Mouse (Mus musculus) inflammation-experienced regulatory T-cells (primary cell): Measurements from ENCODE around the gene Nfkbid. TPM values are rescaled to one million over a fixed set of nuclear protein-coding genes. Genes with fewer than 3 reads are reported as not detected.

Experiments used
- polyA plus RNA-seq, 2 experiments: library from polyadenylated mRNA; unstranded; fragments of 100-300 nt; shearing (Covaris generic); gene quantifications; one replicate each; pipeline ENCODE4 v1.2.1; 2017

The Nfkbid gene
- 100 to 1,000 TPM in 1 of 2 experiments, 10 to 100 TPM in 1; 93.7 to 126 TPM for polyA plus RNA-seq

GRCm38 (mm10) chr7:30421175-30421889 is at the start of gene Nfkbid:
Nfkbid (plus strand) TSS chr7:30421732.

GRCm38 (mm10) chr7:30413596-30413995 is 7.9 kb upstream of the Nfkbid start, which contains the start of gene Tyrobp:
Tyrobp (plus strand) TSS chr7:30413760.

GRCm38 (mm10) chr7:30419561-30420499 is 1.7 kb upstream of the Nfkbid start, which contains the start of gene Hcst:
Hcst (minus strand) TSS chr7:30419854.

GRCm38 (mm10) chr7:30444971-30445751 is 23.6 kb downstream of the Nfkbid start, which contains the start of gene Aplp1:
Aplp1 (minus strand) TSS chr7:30445535.

GRCm38 (mm10) chr7:30457629-30458330 is 36.2 kb downstream of the Nfkbid start, which contains the start of the genes Kirrel2 and Nphs1:
Kirrel2 (minus strand) TSS chr7:30457690.
Nphs1 (plus strand) TSS chr7:30458315.

Other genes with a start within 250 kb of the Nfkbid start
- gene Cox7a1, start 237.6 kb upstream of the Nfkbid start, polyA plus RNA-seq = under 1 TPM in 1 of 2 experiments, not detected in 1; 0.43 TPM
- gene Capns1, start 222.9 kb upstream of the Nfkbid start, polyA plus RNA-seq = 10 to 100 TPM; 81.2 to 88.6 TPM
- 10 to 100 TPM; 52.7 to 55.1 TPM for gene Polr2i, start 189.8 kb upstream of the Nfkbid start, polyA plus RNA-seq
- 100 to 1,000 TPM; 106 to 120 TPM for gene Tbcb, start 189.5 kb upstream of the Nfkbid start, polyA plus RNA-seq
- gene Ovol3, start 186.0 kb upstream of the Nfkbid start, polyA plus RNA-seq = not detected
- gene Thap8, start 141.6 kb upstream of the Nfkbid start, polyA plus RNA-seq = 1 to 10 TPM in 1 of 2 experiments, under 1 TPM in 1; 0.31 to 1.4 TPM
- gene Wdr62, start 141.3 kb upstream of the Nfkbid start, polyA plus RNA-seq = 10 to 100 TPM in 1 of 2 experiments, 1 to 10 TPM in 1; 4.1 to 20.0 TPM
- 1 to 10 TPM; 4.0 to 9.0 TPM for gene Clip3, start 130.0 kb upstream of the Nfkbid start, polyA plus RNA-seq
- 100 to 1,000 TPM; 152 to 164 TPM for gene Alkbh6, start 113.0 kb upstream of the Nfkbid start, polyA plus RNA-seq
- gene Syne4, start 106.9 kb upstream of the Nfkbid start, polyA plus RNA-seq = 10 to 100 TPM; 13.3 to 21.9 TPM
- not detected for gene E130208F15Rik, start 100.0 kb upstream of the Nfkbid start, polyA plus RNA-seq
- 10 to 100 TPM; 36.0 to 57.6 TPM for gene Sdhaf1, start 97.8 kb upstream of the Nfkbid start, polyA plus RNA-seq
- not detected for gene Lrfn3, start 59.0 kb upstream of the Nfkbid start, polyA plus RNA-seq
- 10 to 100 TPM in 1 of 2 experiments, 1 to 10 TPM in 1; 2.4 to 16.6 TPM for gene Tyrobp, start 8.0 kb upstream of the Nfkbid start, polyA plus RNA-seq
- 100 to 1,000 TPM; 388 to 519 TPM for gene Hcst, start 1.9 kb upstream of the Nfkbid start, polyA plus RNA-seq
- gene Aplp1, start 23.8 kb downstream of the Nfkbid start, polyA plus RNA-seq = 10 to 100 TPM; 25.4 to 35.3 TPM
- not detected for gene Kirrel2, start 36.0 kb downstream of the Nfkbid start, polyA plus RNA-seq
- gene Nphs1, start 36.6 kb downstream of the Nfkbid start, polyA plus RNA-seq = not detected
- gene Prodh2, start 71.9 kb downstream of the Nfkbid start, polyA plus RNA-seq = under 1 TPM in 1 of 2 experiments, not detected in 1; 0.95 TPM
- 1 to 10 TPM in 1 of 2 experiments, under 1 TPM in 1; 0.82 to 1.1 TPM for gene Arhgap33, start 113.3 kb downstream of the Nfkbid start, polyA plus RNA-seq
- gene Hspb6, start 130.4 kb downstream of the Nfkbid start, polyA plus RNA-seq = 1 to 10 TPM; 3.4 to 7.8 TPM
- gene Proser3, start 130.6 kb downstream of the Nfkbid start, polyA plus RNA-seq = 1 to 10 TPM; 6.0 to 9.2 TPM
- gene Lin37, start 138.1 kb downstream of the Nfkbid start, polyA plus RNA-seq = 10 to 100 TPM; 80.6 to 85.0 TPM
- gene U2af1l4, start 141.6 kb downstream of the Nfkbid start, polyA plus RNA-seq = 10 to 100 TPM; 39.3 to 39.7 TPM
- 10 to 100 TPM; 76.1 to 100.0 TPM for gene Gm49396, start 141.6 kb downstream of the Nfkbid start, polyA plus RNA-seq
- gene Psenen, start 141.9 kb downstream of the Nfkbid start, polyA plus RNA-seq = 100 to 1,000 TPM; 211 to 228 TPM
- gene Igflr1, start 143.7 kb downstream of the Nfkbid start, polyA plus RNA-seq = 100 to 1,000 TPM in 1 of 2 experiments, 10 to 100 TPM in 1; 76.2 to 250 TPM
- 10 to 100 TPM; 10.6 to 16.5 TPM for gene Kmt2b, start 167.0 kb downstream of the Nfkbid start, polyA plus RNA-seq
- 10 to 100 TPM in 1 of 2 experiments, 1 to 10 TPM in 1; 5.3 to 20.8 TPM for gene Zbtb32, start 177.2 kb downstream of the Nfkbid start, polyA plus RNA-seq
- gene Upk1a, start 191.1 kb downstream of the Nfkbid start, polyA plus RNA-seq = 1 to 10 TPM in 1 of 2 experiments, not detected in 1; 1.6 TPM
- 100 to 1,000 TPM; 588 to 621 TPM for gene Cox6b1, start 204.4 kb downstream of the Nfkbid start, polyA plus RNA-seq
- gene Etv2, start 214.1 kb downstream of the Nfkbid start, polyA plus RNA-seq = not detected
- 100 to 1,000 TPM; 177 to 208 TPM for gene Rbm42, start 228.6 kb downstream of the Nfkbid start, polyA plus RNA-seq
- gene Haus5, start 243.3 kb downstream of the Nfkbid start, polyA plus RNA-seq = 10 to 100 TPM; 34.8 to 50.8 TPM
- 1 to 10 TPM in 1 of 2 experiments, not detected in 1; 3.0 TPM for gene Pmis2, start 249.9 kb downstream of the Nfkbid start, polyA plus RNA-seq